Mouse (Mus musculus): ENCODE measurements around the gene Sypl.

Sypl gene

DNA sequence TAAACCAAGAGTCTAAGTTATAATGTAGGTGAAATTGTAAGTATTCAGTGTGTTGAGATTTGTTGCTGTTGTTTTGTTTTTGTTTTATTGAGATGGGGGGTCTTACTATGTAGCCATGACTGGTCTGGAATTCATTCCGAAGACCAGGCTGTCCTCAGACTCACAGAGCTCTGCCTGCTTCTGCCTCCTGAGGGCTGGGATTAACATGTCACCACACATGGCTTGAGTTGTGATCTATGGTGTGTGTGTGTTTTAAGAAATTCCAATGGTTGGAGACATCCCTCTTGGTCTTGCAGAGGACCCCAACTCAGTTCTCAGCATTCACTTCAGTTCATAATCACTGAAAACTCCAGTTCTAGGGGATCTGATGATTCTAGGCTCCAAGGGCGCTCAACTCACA is 53.5 kb downstream of the Sypl start:
- no peak for DNase-seq

DNA sequence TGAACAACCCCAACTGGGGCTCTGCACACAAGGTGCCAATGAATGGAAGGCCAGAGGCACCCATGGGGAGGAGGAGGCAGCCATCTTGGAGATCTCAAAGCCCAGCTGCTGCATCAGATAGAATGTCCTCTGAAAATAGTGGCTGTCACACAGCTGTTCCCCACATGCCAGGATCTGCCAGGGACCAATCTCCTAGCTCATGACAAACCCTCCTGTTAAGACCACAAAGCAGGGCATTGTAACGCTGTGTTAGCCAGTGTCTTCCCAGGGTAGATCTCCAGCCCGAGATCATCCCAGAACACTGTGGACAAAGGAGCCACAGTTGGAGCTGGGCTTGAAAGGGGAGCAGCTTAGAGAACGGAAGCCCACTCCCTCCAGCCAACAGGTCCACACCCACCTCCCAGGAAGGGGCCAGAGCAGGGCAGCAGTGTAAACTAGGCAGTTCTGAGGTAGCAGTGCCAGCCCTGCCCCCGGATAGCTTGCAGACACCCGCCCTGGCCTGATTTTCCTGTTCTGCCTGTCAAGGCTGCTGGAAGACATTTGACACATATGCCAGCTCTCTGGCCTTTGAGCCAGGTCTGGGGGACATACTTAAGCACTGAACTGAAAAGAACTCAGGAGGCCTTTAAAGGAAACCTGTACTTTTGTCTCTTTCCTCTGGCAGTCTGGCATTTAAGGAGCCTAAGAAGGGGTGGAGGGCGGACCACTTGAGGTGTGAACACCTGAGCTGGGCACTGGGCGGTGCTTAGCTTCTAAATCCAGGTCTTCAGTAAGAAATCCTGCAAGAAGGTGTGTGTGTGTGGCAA is 54.8 kb downstream of the Sypl start:
- peak; percentile 23 to 37 for DNase-seq

DNA sequence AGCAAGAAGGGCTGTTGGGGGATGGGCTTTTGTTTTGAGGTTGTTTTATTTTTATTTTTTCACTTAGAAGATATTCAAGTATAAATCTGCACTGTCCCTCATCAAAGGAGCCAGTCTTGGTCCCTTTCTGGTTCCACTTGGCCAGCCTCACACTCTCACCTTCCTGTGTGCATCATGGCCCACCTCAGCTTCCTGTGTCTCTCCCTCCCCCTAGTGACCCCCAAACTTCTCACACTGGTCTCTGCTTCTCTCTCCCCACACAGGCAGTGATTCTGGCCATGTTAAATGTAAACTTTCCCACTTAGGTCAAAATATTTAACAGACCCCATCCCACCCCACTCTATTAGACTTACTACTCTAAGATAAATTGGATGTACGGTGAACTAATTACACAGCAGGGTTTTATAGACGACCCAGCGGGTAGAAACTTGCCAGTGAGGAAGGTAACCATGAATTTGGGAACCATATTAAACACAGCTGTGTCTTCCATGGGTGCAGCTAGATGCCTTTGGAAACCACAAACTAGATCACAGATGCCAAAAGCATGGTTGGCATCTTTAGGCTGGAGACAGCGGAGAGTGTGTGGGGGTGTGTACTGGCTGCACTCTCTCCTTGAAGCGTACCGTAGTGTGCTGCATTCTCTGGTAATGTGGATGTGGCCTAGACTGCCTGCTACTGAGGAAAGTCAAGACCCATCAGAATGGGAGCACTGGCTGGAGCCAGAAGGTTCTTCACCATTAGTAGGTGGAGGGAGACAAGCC is 55.7 kb downstream of the Sypl start:
- no peak for DNase-seq

DNA sequence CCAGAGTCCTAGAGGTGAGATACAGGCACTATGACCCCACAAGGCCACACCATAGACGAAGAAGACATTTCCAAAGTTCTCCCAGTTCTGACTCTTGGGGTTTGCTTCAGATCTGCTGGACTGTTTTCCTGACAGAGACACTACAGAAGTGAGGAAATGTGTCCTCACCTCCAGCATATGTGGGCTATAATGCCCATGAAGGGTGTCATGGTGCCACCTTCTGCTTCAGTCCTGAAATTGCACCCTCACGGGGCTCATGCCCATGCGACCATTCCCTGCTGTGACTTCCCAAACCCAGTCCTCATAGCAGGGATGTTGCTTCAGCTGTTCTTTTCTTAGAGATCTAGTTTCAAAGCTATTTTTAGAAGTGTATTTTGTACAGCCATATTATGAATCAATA is 56.3 kb downstream of the Sypl start:
- DNase-seq: peak; percentile 48 to 51

DNA sequence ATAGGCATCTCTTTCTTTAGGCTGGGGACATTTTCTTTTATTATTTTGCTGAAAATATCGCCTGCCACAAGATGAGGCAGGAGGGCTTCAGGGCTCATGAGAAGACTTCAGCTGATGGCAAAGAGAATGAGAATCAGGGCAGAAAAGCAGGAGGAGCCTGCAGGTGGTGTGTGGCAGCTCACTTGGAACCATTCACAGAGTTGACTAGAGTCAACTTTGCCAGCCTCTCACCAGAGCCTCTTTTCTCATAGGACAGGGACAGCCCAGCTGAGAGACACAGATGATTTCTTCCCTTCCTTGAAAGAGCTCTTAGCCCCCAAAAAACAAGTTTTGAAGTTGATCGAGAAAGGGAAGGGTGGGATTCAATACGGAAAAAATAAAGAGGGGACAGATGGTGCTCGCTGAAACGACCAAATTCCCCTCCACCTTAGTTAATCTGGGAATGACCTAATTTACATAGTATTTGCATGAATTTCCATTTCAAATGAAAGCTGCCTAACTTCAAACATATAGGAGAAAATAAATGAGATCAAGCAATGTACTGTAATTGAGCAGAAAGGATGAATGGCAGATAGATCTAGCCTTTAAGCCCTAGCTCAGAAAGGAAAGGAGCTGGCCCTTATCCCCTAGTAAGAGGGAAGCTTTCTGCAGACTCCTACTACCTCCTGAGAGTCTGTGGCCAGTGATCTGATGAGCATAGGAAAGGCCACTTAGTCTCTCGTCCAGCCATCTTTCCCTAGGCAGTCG is 60.5 kb downstream of the Sypl start:
- peak in 1 of 2 experiments; percentile 26 for DNase-seq

DNA sequence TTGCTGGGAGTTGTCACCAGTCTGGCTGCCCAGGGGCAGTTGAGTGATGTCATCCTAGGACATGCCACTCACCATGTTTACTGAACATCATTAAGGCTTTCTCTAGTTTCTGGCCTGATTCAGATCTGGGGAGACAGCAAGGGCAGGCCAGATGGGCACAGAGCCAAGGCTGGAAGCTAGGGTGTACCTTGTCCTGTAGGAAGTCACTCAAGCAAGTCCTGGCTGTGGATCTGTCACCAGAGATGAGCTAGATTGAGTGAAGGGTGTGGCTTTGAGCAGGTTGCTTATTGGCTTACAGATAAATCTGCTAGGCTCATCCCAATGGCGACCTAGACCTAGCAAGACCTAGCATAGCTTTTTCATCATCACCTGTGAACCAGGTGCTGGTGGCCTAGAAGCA is 61.4 kb downstream of the Sypl start:
- DNase-seq: peak; percentile 35 to 52

DNA sequence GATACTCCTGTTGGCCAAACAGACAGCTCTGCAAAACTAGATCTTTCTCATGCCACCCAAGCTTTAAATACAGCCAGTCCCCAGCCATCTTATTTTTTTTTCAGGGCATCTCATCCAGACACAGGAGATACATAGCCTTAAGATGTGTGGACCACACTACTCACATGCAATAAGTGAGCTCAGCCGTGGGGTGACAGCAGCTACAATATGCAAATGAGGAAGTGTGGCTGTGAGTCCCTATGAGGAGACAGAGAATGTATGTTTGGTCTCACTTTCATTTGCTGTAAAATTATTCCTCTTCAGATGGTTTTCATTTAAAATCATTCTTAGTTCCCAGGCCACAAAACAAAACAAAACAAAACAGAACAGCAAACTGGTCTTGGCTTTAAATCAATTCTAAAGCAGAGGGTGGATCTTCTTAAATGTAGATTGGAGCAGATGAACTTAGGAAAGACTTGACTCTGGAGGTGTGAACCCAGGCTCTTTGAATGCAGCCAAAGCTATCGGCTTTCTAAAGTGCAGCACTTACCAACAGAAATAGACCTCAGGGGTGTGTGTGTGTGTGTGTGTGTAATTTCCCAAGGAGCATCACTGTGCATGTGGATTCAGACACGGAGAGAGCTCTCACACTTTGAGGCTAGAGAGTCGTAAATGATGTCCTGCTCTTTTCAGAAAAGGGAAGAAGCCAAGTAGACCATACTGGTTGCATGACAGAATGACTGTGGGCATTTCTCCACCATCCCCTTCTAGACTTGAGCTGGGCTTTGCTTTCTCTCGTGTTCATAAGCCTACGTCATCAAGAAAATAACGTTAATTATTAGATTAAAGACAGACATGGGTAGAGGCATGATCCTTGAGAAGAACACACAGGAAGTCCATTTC is 63.4 kb downstream of the Sypl start:
- no peak for DNase-seq

DNA sequence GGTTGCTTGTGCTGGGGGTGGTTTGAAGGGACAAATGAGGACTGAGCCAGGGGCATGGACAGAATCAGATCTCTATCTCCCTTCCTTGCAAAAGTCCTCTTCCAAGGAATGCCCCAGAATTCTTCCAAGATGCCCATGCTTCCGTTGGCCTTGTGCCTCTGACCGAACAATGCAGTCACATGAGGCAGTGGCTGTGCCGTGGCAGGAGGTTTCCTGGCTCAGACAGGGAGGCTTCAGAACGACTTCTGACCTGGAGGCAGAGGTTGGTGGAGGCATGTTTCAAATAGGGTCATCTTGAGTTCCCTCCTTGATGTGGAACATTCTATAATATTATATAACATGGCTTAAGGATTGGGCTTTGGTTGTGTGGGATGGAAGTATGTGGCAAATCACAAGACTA is 64.9 kb downstream of the Sypl start:
- no peak for DNase-seq

DNA sequence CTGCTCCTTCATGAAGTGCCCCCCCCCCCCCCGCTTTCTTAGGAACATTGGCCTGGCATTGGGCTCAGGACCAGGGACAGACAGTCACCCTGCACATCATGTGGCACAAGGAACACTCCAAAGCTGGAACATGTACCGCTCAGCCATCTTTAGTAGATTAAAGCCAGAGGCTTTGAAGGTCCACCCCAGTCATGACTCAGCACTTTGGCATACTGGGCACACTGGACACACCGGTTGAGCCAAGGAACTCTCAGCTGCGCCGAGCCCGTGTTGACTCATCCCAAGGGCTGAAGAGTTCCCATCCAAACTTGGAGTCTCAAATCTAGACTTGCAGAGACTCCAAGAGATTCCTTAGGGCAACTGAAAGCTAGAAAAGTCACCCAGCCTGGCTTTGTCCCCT is 66.3 kb downstream of the Sypl start:
- no peak for DNase-seq

DNA sequence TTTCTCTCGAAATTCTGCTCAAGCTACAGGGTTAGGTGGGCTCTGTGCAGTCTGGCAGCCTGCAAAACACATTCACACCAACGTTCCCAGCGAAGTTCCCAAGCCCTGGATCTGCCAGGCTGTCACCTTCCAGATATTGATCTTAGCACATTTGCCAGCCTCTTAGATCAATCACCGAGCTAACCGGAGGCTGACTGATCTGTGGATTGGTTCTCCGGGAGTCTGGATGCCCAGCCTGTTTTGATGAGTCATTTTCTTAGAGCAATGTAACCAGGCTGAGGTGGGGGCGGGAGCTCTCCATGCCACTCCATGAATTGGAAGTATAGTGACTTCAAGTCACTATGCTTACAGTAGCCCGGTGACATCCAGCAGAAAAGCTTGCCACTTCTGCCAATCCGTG is 67.4 kb downstream of the Sypl start:
- DNase-seq: no peak

DNA sequence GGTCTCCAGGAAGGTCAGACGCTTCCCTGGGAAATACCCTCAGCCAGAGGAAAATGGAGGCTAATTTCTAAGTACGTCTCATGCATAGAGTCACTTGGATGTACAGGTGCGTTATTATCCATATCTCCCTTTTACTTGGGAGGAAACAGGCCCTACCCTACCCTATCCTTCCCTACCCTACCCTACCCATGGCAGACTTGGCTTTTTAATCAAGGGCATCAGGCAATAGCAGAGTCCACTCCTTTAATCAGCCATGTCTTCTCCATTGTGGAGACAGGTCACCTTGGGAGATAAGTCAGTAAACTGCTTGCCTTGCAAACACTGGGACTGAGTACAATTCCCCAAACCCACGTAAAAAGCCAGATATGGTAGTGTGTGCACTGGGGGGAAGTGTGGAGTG is 68.1 kb downstream of the Sypl start:
- no peak for DNase-seq

DNA sequence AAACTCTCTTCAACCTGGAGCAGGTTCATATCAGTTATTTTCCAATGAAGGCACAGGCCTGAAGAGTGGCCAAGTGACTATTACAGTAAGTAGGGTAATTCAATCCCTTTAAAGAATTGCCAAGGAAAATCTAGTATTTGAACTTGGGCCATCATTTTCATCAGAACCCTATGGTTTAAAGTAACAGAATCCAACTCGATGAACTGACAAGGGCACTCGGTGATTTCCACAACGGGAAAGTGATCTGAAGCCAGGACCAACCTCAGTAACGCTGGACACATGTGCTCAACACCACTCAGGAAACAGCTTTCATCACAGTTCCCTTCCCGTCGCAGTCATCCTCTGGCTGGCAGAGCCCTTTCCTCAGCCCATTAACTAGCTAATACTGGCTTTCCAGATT is 70.8 kb downstream of the Sypl start:
- DNase-seq: no peak

DNA sequence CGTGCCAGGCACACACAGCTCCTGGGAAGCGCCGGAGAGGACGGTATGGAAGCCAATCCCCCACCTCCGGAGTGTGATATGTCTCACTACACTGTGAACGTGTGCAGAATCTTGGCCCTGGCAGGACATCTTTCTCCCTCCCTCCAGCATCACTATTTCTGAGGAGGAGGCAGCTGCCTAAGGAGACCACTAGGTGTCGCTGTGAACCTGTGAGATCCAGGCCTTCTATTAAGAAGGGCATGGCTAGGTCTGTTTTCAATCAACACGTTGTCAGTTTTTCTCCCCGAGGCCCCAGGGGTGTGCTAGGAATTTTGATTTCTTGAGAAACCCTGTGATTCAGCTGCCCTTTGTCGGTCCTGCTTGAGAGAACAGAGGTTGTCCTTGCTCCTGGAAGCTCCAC is 73.4 kb downstream of the Sypl start:
- DNase-seq: peak; percentile 86 to 90

DNA sequence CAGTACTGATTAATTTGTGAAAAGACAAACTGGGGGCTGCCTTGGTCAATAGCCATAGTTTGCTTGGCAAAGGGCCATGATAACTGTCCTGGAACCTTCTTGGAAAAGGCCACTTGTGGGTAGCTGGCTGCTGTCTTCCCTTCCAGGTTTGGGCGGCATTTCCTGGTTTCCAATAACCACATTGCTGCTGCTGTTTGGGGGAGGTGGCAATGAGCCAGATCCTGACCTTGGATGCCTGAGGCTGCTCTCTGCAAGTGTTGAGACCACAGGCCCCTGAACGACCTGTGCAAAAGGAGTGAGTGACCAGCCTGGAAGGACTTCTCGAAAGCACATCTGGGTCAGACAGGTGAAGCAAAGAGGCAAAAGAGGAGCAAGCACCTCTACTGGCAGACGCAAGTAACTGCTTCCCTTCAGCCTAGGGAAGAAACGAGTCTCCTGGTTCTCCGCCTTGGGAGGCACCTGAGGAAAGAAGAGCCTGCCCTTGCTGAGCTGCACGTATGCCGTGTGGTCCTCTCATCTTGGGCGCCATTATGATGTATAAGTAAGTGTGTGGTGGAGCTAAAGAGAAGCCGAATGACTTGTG is 74.5 kb downstream of the Sypl start:
- peak; percentile 19 to 38 for DNase-seq

DNA sequence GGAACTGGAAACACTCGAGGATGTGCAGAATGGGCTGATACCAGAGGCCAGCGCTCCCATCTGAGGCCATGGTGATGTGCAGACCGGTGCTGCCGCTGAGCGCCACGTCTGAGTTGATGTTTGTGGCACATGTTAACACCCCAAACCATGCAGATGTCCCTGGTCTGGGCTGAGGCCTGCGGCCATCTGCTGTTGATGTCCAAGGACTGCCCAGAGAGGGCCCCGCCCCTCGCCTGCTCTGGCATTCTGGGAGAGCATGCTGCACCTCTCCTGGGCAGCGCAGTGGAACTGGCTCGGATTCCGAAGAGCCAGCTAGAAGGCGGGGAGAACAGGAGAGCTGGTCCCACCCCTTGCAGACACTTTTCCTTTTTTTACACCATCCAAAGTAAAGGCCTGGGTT is 75.0 kb downstream of the Sypl start:
- peak; percentile 13 to 26 for DNase-seq
